ENCODE assay signal across 11 mouse cellular contexts in genomic region chr16:3234063-3234462, GRCm38 (mm10).
DNase-seq lines count a peak whose midpoint lies in the region; ATAC-seq lines count a peak whose summit lies in the region.
"Had no signal": no experiment of that assay in that cellular context is flagged by ENCODE, and none has a peak within 500 bp of the region (broad histone marks: within the 10 kb centered on the region; RNA-seq: fewer than 3 reads in every experiment).

No protein-coding gene starts in this region.

- 0 out of 2 replicates have a peak, but pooled peaks cover 3% of the 10 kb centered on the region for H3K36me3 ChIP-seq in forebrain, embryonic 12.5 days (replicated peaks)
- no peaks in the 10 kb centered on the region for H3K36me3 ChIP-seq in forebrain, embryonic 10.5 days (replicated peaks)
- H3K36me3 ChIP-seq in megakaryocyte, embryonic 14.5 days (replicated peaks; ENCODE audit: low read length), result no peaks in the 10 kb centered on the region
- no peaks in the 10 kb centered on the region for H3K36me3 ChIP-seq in liver, embryonic 12.5 days
- H3K36me3 ChIP-seq in stomach, embryonic 14.5 days (ENCODE audit: control insufficient read depth, insufficient read depth, low read length), result no peaks in the 10 kb centered on the region

- H3K4me3 ChIP-seq in forebrain, embryonic 12.5 days (replicated peaks), result no peak overlapping the region
- H3K4me3 ChIP-seq in forebrain, embryonic 10.5 days, result no peak overlapping the region
- H3K4me3 ChIP-seq in megakaryocyte, embryonic 14.5 days (replicated peaks), result peak overlapping the region; percentile 57
- no peak overlapping the region for H3K4me3 ChIP-seq in liver, embryonic 12.5 days
- no peak overlapping the region for H3K4me3 ChIP-seq in stomach, embryonic 14.5 days (ENCODE audit: low read depth, low read length)

- H3K4me1 ChIP-seq in forebrain, embryonic 12.5 days, result no peaks in the 10 kb centered on the region
- no peaks in the 10 kb centered on the region for H3K4me1 ChIP-seq in forebrain, embryonic 10.5 days
- no peaks in the 10 kb centered on the region; the same call in 1 of the 2 replicates for H3K4me1 ChIP-seq in megakaryocyte, embryonic 14.5 days
- no peaks in the 10 kb centered on the region for H3K4me1 ChIP-seq in liver, embryonic 12.5 days
- no peaks in the 10 kb centered on the region for H3K4me1 ChIP-seq in stomach, embryonic 14.5 days (ENCODE audit: control insufficient read depth, insufficient read depth, low read length)

- no peaks in the 10 kb centered on the region for H3K27me3 ChIP-seq in forebrain, embryonic 12.5 days
- no peaks in the 10 kb centered on the region for H3K27me3 ChIP-seq in forebrain, embryonic 10.5 days (ENCODE audit: poor library complexity, severe bottlenecking)
- H3K27me3 ChIP-seq in megakaryocyte, embryonic 14.5 days (replicated peaks), result no peaks in the 10 kb centered on the region
- H3K27me3 ChIP-seq in liver, embryonic 12.5 days (replicated peaks), result no peaks in the 10 kb centered on the region
- no peaks in the 10 kb centered on the region for H3K27me3 ChIP-seq in stomach, embryonic 14.5 days (ENCODE audit: control insufficient read depth, insufficient read depth, low read length)

- H3K9ac ChIP-seq in forebrain, embryonic 12.5 days, result no peak overlapping the region
- no peak overlapping the region for H3K9ac ChIP-seq in liver, embryonic 12.5 days
- H3K9ac ChIP-seq in stomach, embryonic 14.5 days (replicated peaks; ENCODE audit: low read depth, low read length), result no peak overlapping the region

- H3K9me3 ChIP-seq in forebrain, embryonic 12.5 days, result peaks cover 70% of the 10 kb centered on the region
- H3K9me3 ChIP-seq in forebrain, embryonic 10.5 days, result peaks cover 78% of the 10 kb centered on the region
- peaks cover 76% of the 10 kb centered on the region for H3K9me3 ChIP-seq in megakaryocyte, embryonic 14.5 days
- peaks cover 68% of the 10 kb centered on the region for H3K9me3 ChIP-seq in liver, embryonic 12.5 days (replicated peaks)
- peaks cover 62% of the 10 kb centered on the region for H3K9me3 ChIP-seq in stomach, embryonic 14.5 days (ENCODE audit: control insufficient read depth, low read depth, low read length)

- no peak for DNase-seq in forebrain, embryonic 10.5 days (ENCODE audit: extremely low spot score, low spot score)
- no peak for DNase-seq in right cerebral cortex, postnatal 10 days (ENCODE audit: low spot score in 2 of 2)
- DNase-seq in layer of hippocampus, adult 11-12 months (ENCODE audit: low spot score), result no peak
- DNase-seq: cerebellum, adult 2 months; kidney, postnatal 25 days; lung, postnatal 14 days had no signal

- peak; percentile 43 for ATAC-seq in forebrain, embryonic 12.5 days (ENCODE audit: low FRiP score)
- no peak for ATAC-seq in megakaryocyte, adult 5-6 weeks (ENCODE audit: poor library complexity, severe bottlenecking)
- ATAC-seq in liver, embryonic 12.5 days, result peak; percentile 39
- peak; percentile 50 for ATAC-seq in stomach, embryonic 14.5 days (ENCODE audit: insufficient number of reproducible peaks, insufficient read depth, low FRiP score, low read depth)

- no peak overlapping the region for H3K27ac ChIP-seq in forebrain, embryonic 12.5 days
- no peak overlapping the region for H3K27ac ChIP-seq in forebrain, embryonic 10.5 days
- H3K27ac ChIP-seq in liver, embryonic 12.5 days, result no peak overlapping the region
- H3K27ac ChIP-seq in stomach, embryonic 14.5 days (ENCODE audit: low read length), result no peak overlapping the region

- H3K4me2 ChIP-seq in forebrain, embryonic 12.5 days, result no peak overlapping the region
- no peak overlapping the region for H3K4me2 ChIP-seq in liver, embryonic 12.5 days
- H3K4me2 ChIP-seq in stomach, embryonic 14.5 days (replicated peaks; ENCODE audit: low read depth, low read length), result no peak overlapping the region

- WGBS in forebrain, embryonic 12.5 days, result 57% methylated on average over 2 of the region's 2 CpGs
- 60% methylated on average over 2 of the region's 2 CpGs for WGBS in forebrain, embryonic 10.5 days
- 47% methylated on average over 2 of the region's 2 CpGs for WGBS in liver, embryonic 12.5 days (ENCODE audit: insufficient replicate concordance)
- 43% methylated on average over 2 of the region's 2 CpGs for WGBS in stomach, embryonic 14.5 days
